Mouse (Mus musculus) olfactory bulb, adult 2 months (tissue): ENCODE measurements around the gene Calr4. TPM values are rescaled to one million over a fixed set of nuclear protein-coding genes. Genes with fewer than 3 reads are reported as not detected.

Source experiments
- H3K27ac ChIP-seq: fragments of 200-500 bp; 2 replicates; pipeline ENCODE4 v1.5.1; 2012; ENCODE audit warnings: low read depth, low read length; ENCODE audit not compliant: insufficient read depth
- H3K4me1 ChIP-seq: fragments of 200-500 bp; 2 replicates; pipeline ENCODE4 v1.6.1; 2012; ENCODE audit warnings: low read length; ENCODE audit not compliant: control insufficient read depth, insufficient read depth
- H3K4me3 ChIP-seq: fragments of 200-500 bp; 2 replicates; pipeline ENCODE4 v1.5.1; 2012; ENCODE audit warnings: mild to moderate bottlenecking, low read depth, low read length, moderate library complexity; ENCODE audit not compliant: insufficient read depth
- CTCF ChIP-seq: fragments of 200-500 bp; IDR thresholded peaks from 2 replicates; pipeline ENCODE4 v1.5.1; 2012; ENCODE audit warnings: low read depth, mild to moderate bottlenecking, low read length, moderate library complexity; ENCODE audit not compliant: insufficient read depth
- POLR2A ChIP-seq: fragments of 200-500 bp; IDR thresholded peaks from 2 replicates; pipeline ENCODE4 v1.6.1; 2012; ENCODE audit warnings: mild to moderate bottlenecking, low read depth, low read length, moderate library complexity; ENCODE audit not compliant: insufficient read depth
- WGBS: fragments of 180-500 bp; shearing (Covaris S2); methylation state at CpG from one replicate; pipeline ENCODE4 v1.1.7; 2018; 5-methylcytosine and 5-hydroxymethylcytosine counted together
- polyA plus RNA-seq: library from polyadenylated mRNA; stranded (reverse); fragments of >200 nt; gene quantifications from 2 replicates; pipeline ENCODE4 v1.2.4, GENCODE M21; 2012; ENCODE audit warnings: low replicate concordance; ENCODE audit not compliant: missing spikeins, insufficient read depth, insufficient read length

Calr4 gene
- polyA plus RNA-seq: not detected in 2 replicates

DNA sequence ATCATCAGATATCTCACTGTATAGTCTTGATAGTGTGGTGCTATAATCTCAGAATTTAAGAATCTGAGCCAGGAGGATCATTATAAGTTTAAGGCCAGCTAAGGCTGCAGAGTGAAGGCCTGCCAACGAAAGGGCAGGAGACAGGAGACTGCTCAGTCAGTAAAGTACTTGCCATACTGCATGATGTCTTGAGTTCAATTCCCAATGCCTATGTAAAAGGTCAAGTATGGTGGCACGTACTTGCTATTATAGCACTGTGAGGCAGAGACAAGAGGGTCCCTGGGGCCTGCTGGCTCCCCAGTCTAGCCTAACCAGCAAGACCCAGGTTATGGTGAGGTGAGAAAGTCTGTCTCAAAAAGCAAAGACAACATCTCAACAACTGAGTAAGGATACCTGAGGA, at the start of gene Calr4:
Gene Calr4 (plus strand): TSS at position 301 of the 400 bp plus-strand sequence.
- H3K4me1 ChIP-seq: peaks cover 5% of the 10 kb centered on the region; the same call in 1 of the 2 replicates
- TF ChIP-seq POLR2A (no peak), CTCF (no peak)
- 90% methylated on average over 2 of the region's 2 CpGs for WGBS
- H3K27ac ChIP-seq: no peak within 1 kb of the TSS
- no peak within 1 kb of the TSS for H3K4me3 ChIP-seq

DNA sequence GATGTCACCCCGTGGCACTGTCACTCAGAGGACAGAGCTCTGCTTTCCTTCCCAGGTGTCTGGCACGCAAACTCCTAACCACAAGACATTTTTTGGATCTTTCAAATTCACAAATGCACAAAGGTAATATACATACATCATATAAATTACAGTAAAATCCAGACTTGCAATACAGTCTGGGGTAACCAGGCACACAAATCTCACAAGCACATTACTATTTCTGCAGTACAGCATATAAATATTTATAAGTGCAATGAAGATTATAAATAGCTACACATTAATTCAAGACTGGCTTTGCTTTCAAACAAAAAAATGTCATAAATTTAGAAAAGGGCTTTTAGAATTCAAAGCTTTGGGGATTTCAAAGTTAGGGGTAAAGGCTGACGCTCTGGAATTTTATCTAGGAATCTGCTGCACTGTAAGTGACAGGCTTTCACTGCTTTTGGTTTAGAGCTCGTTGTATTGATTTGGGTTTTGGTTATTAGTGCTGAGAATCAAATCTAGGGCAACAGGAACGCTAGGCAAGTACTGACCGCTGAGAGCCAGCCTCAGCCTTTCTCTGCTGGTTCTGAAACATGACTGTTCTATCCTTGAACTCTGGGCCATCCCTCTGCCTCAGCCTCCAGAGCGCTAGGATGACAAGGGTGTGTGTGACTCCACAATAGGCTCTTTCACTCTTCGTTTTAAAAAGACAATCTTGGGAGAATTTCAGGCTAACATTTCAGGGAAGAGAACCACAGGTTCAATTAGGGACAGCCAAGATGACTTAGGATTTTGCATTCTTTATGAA, 48.5 kb upstream of the Calr4 start:
- WGBS: 80% methylated on average over 8 of the region's 8 CpGs
- Histone ChIP-seq H3K27ac (no peak overlapping the region), H3K4me1 (0 out of 2 replicates have a peak, but pooled peaks cover 3% of the 10 kb centered on the region)

DNA sequence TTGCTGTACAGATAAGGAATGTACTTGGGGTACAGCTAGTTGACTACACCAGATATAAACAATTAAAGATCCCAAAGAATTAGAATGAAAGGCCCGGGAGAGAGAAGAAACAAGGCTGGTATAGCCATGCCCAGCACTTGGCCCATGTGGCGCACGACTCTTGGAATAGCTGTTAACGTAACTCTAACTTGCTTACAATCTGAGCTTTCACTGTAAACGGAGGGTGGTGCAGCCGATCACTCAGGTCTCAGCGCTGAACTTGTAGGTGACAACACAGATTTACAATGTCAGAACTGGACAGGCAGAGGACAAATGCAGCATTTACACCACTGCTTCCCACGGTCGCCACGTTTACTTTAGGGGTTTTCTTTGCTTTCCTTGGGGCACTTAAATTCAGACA, 42.7 kb upstream of the Calr4 start:
- no peak for TF ChIP-seq CTCF
- no peak for TF ChIP-seq POLR2A
- WGBS: 77% methylated on average over 10 of the region's 10 CpGs
- H3K4me3 ChIP-seq: no peak overlapping the region
- no peak overlapping the region for H3K27ac ChIP-seq
- H3K4me1 ChIP-seq: peaks cover 3% of the 10 kb centered on the region; the same call in 1 of the 2 replicates

More for the DNA sequence above, 48.5 kb upstream of the Calr4 start:
- H3K4me3 ChIP-seq: no peak overlapping the region
- TF ChIP-seq CTCF (no peak), POLR2A (no peak)

DNA sequence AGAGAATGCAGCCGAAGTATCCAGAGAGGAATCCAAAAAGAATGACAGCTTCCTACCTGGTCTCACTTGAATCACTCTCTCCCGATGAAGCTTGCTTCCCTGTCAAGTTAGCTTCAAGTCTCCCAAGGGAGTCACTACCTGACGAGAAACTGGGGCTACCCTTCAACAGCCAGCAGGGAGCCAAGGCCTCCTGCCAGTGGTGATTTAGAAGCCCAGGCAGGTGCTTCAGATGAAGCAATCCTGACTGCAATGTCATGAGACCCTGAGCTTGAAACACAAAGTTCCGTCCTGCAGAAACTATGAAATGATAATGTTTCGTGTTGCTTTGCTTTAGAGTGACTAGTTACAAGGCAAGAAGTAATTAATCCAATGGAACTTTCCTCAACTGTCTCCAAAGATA, 40.4 kb upstream of the Calr4 start:
- Histone ChIP-seq H3K4me1 (peaks cover 2% of the 10 kb centered on the region; the same call in 1 of the 2 replicates), H3K4me3 (no peak overlapping the region), H3K27ac (no peak overlapping the region)
- WGBS: 86% methylated on average over 5 of the region's 5 CpGs
- TF ChIP-seq POLR2A (no peak), CTCF (no peak)

DNA sequence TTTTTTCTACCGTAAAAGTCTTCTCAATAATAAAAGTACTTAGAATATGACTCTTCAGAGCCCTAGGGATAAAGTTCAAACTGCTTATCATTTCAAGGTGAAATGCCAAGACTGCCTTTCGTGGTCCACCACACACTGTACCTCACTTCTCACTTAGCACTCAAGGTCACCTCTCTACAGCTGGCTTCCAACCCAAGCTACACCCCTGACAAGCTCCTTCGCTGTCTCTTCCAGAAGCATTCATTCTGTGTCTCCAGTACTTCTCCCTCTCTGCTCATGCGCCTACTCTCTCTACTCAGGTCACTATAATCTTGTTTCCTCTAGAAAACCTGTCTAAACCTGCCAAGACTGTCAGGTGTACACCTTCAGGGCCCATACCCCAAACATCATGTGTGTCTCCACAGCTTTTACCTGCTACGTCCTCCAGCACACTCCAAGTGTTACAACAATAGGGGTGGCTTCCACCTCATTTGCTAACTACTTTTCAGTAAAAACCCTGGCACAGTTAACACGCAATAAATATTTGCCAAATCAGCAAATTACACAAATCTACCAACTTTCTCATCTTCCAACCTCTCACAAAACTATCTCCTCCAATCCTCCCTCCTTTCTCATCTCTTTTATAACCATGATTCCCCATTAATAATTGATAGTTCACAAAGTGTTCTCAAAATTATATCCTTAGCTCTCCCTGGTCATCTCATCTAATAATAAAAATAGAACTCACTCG, 38.2 kb upstream of the Calr4 start:
- peaks cover 2% of the 10 kb centered on the region; the same call in 1 of the 2 replicates for H3K4me1 ChIP-seq
- TF ChIP-seq CTCF (no peak), POLR2A (no peak)
- no peak overlapping the region for H3K4me3 ChIP-seq
- 88% methylated on average over 7 of the region's 7 CpGs for WGBS
- H3K27ac ChIP-seq: no peak overlapping the region

DNA sequence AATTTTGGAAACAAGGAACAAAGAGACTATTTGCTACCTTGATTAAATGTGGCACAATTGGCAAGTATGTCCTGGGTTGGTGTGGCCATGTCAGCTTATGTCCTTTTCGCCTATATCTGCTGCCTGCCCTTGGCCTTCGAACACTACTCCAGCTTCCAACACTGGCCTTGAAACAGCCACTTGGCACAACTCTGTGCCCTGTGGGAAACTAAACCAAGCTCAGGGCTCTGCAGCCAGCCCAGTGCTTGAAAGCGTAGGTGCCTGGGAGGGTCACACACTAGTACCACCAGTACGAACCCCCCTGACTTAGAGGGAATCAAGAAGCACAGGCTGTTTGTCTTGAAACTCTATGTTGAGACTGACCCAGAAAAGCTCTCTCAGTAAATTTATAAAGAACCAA, 35.2 kb upstream of the Calr4 start:
- Histone ChIP-seq H3K27ac (no peak overlapping the region), H3K4me3 (no peak overlapping the region), H3K4me1 (0 out of 2 replicates have a peak, but pooled peaks cover 5% of the 10 kb centered on the region)
- TF ChIP-seq POLR2A: no peak
- 92% methylated on average over 4 of the region's 4 CpGs for WGBS

DNA sequence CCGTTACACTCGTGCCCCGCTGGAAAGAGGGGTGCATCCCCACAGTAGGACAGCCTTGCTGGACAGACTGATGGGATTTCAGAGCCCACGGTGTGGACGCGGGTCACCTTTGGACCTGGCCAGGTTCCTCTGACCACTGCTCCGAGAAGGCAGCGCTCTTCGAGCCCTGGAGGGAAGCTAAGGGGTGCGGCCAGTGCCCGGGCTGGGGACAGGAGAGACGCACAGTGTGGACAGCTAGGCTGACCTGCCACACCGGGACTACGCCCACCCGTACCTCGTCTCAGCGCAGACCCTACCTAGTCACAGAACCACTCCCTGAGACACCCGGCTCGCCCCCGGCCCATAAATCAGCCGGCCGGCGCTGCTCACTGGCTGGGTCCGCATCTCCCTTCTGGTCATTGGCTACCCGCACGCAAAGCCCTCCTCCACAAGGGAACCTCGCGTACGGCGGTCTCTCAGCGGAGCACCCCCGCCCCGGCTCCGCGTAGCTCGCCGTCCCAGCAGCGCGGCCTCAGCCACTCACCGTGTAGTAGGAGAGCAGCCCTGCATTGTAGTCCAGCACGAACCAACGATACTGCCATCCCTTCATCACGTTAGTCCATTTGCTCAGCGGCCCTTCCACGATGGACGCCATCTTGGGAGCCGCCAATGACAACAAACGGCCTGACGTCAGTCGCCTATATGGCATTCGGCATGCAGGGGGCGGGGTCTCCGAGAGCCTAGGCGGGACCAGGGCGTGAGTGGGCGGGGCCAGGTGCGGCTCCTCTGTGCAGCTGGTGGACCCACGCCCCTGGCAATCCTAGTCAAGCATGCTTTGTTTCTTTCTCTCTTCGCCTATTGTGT, 32.5 kb upstream of the Calr4 start, which contains the start of gene Osbpl9:
Gene Osbpl9 (minus strand): TSS at position 691 of the 843 bp plus-strand sequence.
- H3K4me1 ChIP-seq: 0 out of 2 replicates have a peak, but pooled peaks cover 3% of the 10 kb centered on the region
- peak within 1 kb of the TSS; percentile 64 for H3K4me3 ChIP-seq
- TF ChIP-seq POLR2A (peak; percentile 60), CTCF (no peak)
- peak within 1 kb of the TSS; percentile 70 for H3K27ac ChIP-seq
- under 1% methylated on average over 59 of the region's 59 CpGs for WGBS

DNA sequence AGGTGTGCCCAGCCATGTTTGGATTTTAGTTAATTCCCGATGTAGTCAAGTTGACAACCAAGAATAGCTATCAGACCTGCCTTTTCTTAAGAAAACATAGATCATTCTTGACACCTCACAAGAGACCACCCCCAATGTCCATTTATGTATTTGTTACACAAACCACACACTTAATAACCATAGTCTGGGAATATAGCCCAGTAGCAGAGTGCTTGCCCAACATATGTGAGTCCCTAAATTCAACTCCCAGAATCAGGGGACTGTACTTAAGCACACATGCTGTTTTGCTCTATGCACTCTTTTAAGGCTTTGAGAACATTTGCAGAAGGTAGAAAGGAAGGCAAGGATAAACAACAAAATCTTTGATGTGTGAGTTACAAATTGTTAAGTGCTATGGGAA, 30.4 kb upstream of the Calr4 start:
- H3K4me3 ChIP-seq: no peak overlapping the region
- TF ChIP-seq POLR2A (no peak), CTCF (no peak)
- WGBS: 86% methylated on average over 1 of the region's 1 CpGs
- H3K27ac ChIP-seq: no peak overlapping the region
- H3K4me1 ChIP-seq: 0 out of 2 replicates have a peak, but pooled peaks cover 2% of the 10 kb centered on the region
